Mouse (Mus musculus): ENCODE measurements around the gene Hoxb1.

The Hoxb1 gene

DNA sequence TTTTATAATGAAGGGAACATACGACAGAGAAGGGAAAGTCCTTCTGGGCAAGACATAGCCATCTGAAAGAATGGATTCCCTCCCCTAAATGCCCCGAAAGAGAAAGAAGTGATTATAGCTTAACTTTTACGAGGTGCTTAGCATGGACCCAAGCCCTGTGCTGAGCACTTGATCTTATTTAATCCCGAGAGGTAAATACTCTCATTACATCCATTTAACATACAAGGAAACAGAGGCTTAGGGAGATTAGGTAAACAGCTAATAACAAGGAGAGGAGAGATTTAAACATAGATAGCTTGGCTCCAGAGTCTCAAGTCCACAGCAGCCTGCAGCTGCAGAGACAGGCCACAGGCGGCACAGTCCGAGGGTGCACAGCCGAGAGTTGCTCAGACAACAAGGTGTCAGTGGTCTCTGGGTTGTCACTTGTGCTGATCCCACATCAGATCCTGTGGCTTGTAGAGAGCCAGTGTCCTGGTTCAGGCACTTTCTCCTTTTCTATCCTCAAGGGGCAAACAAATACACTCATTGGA lies 32.3 kb downstream of the Hoxb1 start:
- no peak for DNase-seq (ENCODE audit: low read depth, low spot score)

DNA sequence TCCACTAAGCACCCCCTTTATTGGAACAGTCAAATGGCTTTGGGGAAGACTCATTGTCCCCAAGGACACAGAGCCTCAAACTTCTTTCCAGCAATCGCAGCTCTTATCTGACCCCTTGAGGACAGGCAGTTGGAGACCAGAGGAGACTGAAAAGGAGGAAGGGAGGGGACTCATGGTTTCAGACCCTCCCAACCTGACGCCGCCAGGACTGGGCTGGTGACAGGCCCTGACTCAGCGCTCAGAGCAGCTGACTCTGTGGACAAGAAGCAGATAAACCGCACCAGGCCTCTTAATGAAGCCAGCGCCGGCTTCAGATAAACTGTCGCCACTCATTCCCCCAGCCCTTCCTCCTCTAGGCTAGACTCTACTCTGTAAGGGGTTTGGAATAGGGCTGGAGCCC lies 34.4 kb downstream of the Hoxb1 start:
- DNase-seq (ENCODE audit: low read depth, low spot score), result peak; percentile 24

DNA sequence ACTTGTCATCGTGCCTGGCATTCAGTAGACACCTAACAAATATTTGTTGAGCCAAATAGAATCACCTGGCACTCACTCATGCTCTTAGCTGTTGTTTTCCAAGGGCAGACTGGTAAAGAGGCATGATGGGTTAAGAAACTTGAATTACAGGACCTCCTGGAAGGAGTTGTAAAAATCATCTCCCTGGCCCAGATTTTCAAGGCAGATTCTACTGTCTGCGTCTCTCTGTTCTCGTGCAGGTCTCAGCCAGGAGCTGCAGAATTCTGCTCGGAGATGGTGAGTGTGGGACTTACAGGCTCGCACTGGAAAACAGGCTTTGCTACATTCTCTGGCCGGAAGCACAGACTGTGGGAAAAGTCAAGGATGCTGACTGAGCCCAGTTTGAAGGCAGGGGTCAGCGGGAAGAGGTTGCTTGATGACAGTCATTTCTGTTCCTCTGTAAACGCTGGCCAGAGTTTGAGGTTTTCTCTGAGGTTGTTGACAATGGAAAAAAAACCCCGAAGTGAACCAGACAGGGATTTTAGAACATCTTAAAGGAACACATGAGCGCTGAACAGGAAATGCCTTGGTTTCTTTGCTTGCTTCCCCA lies 38.6 kb downstream of the Hoxb1 start:
- DNase-seq (ENCODE audit: low read depth, low spot score), result no peak

DNA sequence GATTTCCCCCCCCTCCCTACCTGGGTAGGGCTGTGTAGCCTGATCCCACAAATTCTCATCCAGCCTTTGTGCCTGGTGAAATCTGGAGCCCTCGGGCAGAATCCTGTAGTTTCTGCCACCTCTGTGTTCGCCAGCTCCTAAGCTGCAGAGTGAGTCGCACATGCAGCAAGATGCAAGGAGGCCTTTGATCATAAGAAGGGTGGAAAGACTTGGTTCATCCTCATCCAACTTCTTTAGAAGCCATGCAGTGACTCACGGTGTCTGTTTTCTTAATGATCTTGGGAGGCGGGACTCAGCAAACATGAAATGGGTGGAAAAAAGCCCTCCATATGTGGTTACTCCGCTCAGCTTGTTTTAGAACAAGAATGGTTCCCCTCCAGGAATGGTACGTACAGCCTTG lies 39.3 kb downstream of the Hoxb1 start:
- DNase-seq (ENCODE audit: low read depth, low spot score), result no peak

DNA sequence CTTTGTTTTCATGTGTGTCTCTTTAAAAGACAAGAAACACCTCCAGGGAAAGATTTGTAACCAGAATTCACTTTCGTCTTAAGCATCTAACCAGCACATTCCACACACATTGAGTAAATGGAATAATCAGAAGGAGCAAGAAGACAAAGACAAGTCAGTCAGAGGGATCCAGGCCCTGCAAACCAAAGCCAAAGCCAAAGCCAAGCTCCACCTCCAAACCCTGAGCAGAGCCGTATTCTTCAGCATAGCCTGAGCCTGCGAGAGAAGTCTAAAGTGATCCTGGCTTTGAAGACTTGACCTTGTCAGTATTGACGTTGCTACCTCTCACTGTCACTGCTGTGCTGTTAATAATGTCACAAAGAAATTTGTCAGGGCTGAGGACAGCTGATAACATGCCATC lies 40.0 kb downstream of the Hoxb1 start:
- no peak for DNase-seq (ENCODE audit: low read depth, low spot score)

DNA sequence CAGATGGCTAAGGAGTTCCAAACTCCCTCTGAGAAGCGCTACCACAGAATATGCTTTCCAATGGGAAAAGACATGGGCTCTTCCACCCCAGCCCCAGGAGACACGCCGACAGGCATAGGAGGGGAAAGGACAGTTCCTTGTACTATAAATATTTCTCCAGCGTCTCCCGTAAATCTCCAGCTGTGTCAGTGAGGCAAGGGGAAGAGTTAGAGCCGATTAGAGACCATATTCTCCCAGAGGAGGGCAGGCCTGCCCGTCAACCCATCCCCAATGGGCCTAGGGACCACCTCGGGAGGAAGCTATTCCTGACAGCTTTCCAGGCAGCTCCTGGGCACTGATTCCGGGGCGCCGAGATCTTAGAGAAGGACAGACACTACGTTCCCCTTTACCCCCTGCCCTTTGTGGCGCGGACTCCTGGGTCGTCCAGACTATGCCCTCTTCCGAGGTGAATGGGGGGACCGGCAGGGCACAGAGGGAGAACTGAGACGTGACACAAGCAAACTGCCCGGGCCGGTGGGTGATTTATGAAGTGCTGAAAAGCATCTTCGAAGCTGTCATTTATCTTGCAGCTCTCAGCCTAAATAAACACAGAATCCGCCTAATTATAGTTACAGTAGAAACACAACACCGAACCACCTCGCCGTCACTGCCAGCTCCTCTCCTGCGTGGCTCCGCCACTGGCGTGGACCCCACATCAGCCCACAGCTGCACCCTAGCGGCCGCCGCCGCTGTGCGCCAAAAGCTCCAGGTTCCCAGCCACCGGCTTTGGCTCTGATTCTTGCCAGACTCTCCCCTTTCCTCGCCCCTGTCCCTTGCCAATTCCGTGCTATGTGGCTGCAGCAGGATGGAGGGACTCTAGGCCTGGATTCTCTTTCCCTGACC lies 41.9 kb downstream of the Hoxb1 start:
- peak; percentile 71 for DNase-seq (ENCODE audit: low read depth, low spot score)

DNA sequence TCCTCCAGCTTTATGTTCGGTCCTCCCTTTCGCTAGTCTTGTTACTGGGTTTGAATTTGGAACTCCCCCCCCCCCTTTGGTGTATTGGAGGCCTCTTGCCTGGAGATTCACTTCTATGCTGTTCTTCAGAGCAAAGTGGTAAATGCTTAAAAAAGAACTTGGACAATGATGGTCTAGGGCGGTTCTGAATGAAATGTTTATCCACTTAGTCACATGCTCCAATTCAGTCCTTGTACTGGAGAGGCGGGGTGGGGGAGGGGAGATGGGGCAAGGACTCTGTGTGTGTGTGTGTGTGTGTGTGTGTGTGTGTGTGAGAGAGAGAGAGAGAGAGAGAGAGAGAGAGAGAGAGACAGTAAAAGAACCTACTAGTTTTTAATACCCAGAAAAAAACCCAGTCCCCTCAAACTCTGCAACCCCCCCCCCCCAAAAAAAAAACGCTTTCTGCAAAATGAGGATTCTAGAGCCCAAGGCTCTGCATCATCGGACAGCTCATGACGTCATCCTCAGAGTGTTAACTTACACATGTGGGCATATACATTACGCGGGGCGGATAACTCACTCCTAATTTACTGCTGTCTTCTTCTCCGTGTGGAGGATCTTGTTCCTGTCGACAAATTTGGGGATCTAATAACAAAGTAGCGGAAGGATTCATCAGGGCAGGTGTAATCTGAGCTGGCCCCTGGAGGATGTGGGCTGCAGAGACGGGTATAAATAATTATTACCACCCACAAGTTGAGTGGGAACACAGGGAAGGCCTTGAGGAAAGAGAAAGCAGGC lies 42.9 kb downstream of the Hoxb1 start:
- DNase-seq (ENCODE audit: low read depth, low spot score), result no peak

DNA sequence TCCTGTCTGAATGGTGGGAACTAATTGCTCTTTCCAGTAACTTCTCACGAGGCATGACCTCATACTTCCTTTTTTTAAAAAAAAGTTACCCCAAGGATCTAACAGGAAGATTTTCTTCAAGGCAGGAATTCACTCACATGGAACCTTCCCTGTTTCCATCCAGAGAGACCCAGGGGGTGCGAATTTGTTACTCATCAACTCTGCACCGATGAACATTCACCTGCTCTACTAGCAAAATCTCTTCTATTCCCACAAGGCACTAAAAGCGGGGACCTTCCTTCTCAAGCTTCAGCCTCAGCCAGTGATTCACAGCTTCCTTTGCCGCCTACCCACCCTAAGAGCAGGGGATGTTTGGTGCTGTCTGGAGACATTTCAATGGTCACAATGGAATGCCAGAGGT lies 45.5 kb downstream of the Hoxb1 start:
- no peak for DNase-seq (ENCODE audit: low read depth, low spot score)

DNA sequence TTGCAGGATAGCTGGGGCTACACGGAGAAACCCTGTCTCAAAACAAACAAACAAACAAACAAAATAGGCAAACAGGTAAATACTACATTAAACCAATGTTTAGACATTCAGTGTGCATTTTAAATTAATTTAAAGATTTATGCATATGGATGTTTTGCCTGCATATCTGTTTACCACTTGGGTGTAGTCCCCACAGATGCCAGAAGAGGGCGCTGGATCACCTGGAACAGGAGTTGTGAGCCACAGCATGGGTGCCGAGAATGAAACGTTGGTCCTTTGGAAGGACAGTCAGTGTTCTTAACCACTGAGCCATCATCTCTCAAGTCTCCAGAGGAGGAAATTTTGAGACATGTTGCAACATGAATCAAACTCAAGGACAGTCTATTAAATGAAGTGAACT lies 46.4 kb downstream of the Hoxb1 start:
- DNase-seq (ENCODE audit: low read depth, low spot score), result peak; percentile 45

DNA sequence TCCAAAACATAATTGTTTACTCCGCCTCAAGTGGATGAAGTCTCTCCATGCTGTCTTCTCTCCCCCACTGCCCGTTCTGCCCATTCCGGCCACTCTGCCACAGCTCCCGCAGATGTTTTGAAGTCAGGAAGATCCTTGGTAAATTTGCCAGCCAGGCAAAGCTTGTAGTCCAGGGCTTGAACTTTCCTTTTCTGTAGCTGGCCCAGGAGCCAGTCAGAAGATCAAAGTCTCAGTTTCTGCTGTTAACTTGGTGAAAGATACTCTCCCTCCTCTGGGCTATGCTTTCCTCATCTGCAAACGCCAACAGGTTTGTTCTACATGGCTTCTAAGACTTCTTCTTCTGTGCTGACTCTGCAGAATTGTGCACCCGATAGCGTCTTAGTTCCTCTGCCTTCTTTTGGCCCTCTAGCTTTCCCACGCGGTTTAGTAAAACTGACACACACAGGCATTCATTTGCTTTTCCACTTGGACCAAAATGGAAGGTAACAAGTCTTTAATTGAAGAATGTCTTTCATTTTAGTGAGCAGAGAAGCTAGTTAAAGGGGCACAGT lies 47.5 kb downstream of the Hoxb1 start:
- DNase-seq (ENCODE audit: low read depth, low spot score), result no peak

DNA sequence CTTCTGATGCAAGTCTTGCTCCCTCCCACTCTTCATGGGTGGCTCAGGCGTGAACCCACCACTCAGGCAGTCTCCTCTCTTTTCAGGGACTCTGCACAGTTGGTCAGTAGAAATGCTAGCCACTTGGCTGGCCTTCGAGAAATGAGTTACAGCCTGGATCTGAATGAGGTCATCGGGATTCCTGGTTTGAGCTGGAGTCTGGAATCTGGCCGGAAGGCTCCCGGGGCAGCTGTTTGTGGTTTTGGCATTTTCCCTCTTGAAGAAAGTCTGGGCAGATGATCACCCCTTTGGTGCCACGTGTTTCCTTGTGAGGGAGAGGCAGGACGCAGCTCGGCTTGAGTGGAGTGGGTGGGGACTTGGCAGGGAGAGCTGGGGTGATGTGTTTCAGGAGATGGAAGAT lies 48.0 kb downstream of the Hoxb1 start:
- no peak for DNase-seq (ENCODE audit: low read depth, low spot score)

DNA sequence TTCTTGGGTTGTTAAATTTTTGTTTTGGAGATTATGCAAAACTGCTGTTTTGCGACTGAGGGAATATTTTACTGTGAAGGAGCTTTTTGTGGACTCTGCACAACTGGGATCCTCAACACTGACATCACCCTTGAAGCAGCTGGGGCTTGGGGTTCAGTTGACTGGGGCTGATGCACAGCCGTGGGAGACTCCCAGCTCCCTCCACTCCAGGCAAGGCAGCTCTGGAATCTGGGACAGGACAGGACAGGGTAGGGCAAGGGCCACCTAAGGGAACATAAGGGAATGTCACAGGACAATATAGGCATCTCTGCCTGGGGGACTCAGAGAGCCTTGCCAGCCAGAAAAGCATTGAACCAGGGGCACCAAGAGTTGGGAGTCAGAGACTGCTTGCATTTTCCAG lies 48.5 kb downstream of the Hoxb1 start:
- DNase-seq (ENCODE audit: low read depth, low spot score), result no peak

Data from ZHBTc4 (cell line).